Mouse (Mus musculus): ENCODE data around the gene Kif11. TPM values are rescaled to one million over a fixed set of nuclear protein-coding genes. Genes with fewer than 3 reads are reported as not detected.

Gene Kif11
- 3.7 and 4.7 TPM in 2 replicates for polyA plus RNA-seq (2012)

GRCm38 (mm10) chr19:37375755-37376615 is at the start of gene Kif11:
TSS of gene Kif11 (plus strand) at chr19:37376403.

GRCm38 (mm10) chr19:37337752-37338151 is 38.5 kb upstream of the Kif11 start, which contains the start of gene Ide:
TSS of gene Ide (minus strand) at chr19:37337852.

GRCm38 (mm10) chr19:37434263-37434951 is 58.2 kb downstream of the Kif11 start, which contains the start of gene Hhex:
TSS of gene Hhex (plus strand) at chr19:37434810.

Other genes starting within 250 kb of the Kif11 start
- gene March5, start 168.9 kb upstream of the Kif11 start, polyA plus RNA-seq (2012) = 59.1 and 62.0 TPM in 2 replicates
- 3.0 and 4.3 TPM in 2 replicates for gene Cpeb3, start 167.8 kb upstream of the Kif11 start, polyA plus RNA-seq (2012)
- 8.8 and 10.4 TPM in 2 replicates for gene Ide, start 38.6 kb upstream of the Kif11 start, polyA plus RNA-seq (2012)
- gene Hhex, start 58.4 kb downstream of the Kif11 start, polyA plus RNA-seq (2012) = 148 and 160 TPM in 2 replicates
- gene Exoc6, start 174.0 kb downstream of the Kif11 start, polyA plus RNA-seq (2012) = 18.6 and 20.0 TPM in 2 replicates